Mouse (Mus musculus): ENCODE data around the gene Ttf1.

GRCm38 (mm10) chr2:29060135-29060597 lies at the start of gene Ttf1:
- TF ChIP-seq CTCF (IDR thresholded peaks at IDR 0.05) (peak; percentile 48), EP300 (IDR thresholded peaks at IDR 0.05) (no peak)
